Mouse (Mus musculus) liver, postnatal 0 days (tissue): ENCODE data around the gene Abhd6.

Experiments
- CTCF ChIP-seq: sonication (generic); IDR thresholded peaks from 2 replicates; pipeline ENCODE4 v1.5.1; 2016; ENCODE audit warnings: antibody characterized with exemption, low read depth
- EP300 ChIP-seq: IDR thresholded peaks from 2 replicates; pipeline ENCODE4 v1.6.1; 2016; ENCODE audit warnings: antibody characterized with exemption, low read depth, mild to moderate bottlenecking

DNA sequence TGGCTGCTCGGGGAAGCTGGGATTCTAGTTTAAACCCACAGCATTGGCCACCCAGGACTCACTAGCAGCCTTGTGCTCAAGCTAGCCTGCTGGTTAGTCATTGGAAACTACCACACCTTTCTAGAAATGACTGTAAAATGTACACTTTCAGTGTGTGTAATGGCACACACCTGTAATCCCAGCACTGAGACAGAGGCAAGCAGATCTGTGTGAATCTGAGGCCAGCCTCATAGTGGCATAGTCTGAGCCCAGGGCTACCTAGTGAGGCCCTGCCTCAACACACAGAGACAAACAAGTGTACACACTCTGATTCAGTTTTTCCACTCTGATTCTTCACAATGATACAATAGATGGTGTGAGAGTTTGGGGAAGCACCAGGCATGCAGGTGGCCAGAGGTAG is 13.3 kb upstream of the Abhd6 start:
- no peak for TF ChIP-seq EP300
- TF ChIP-seq CTCF, result no peak
